14 mouse cellular contexts compared by ENCODE assay signal in the genomic region with DNA sequence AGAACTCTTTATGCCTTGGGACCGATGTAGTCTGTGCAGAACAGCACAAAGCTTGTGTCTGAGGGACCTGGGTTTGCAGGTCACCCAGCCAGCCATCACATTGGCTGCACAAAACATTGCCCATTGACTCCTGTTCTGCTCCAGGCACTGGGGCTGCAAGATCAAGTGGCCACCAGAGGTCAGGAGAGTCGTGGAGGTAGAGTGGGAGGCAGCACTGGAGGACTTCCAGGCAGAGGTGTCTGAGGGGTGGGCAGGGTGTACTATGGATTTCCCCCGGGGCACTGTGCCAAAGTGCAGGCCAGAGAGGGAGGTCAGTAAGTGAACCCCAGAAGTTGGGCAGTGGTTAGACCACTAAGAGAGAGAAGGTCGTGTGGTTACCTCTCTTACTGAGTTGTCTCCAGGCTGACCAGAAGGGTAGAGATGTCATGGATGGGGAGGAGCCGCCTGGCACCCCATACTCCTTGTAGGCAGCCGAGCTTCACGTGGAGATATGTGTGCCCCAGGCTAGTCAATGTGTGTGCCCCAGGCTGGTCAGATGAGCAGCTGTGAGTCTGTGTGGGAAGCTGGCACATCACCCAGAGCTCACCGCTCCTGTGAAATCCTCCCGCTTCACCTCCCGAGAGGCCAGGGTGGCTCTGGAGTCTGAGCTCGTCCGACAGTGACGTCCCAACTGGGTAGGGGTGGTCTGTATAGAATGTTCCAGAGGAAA. TPM values are rescaled to one million over a fixed set of nuclear protein-coding genes. Genes with fewer than 3 reads are reported as not detected.
DNase-seq lines count a peak whose midpoint lies in the region; TF ChIP-seq lines count a peak whose summit lies in the region.
"Had no signal": no experiment of that assay in that cellular context is flagged by ENCODE, and none has a peak within 500 bp of the region (broad histone marks: within the 10 kb centered on the region; RNA-seq: fewer than 3 reads in every experiment).

No protein-coding gene starts in this region.

- H3K27ac ChIP-seq in kidney, adult 2 months (ENCODE audit: insufficient read depth, low read depth, low read length), result no peak overlapping the region
- H3K27ac ChIP-seq in thymus, adult 2 months (ENCODE audit: control insufficient read depth, insufficient read depth, low read length), result no peak overlapping the region
- H3K27ac ChIP-seq in cerebellum, adult 2 months (ENCODE audit: insufficient read depth, low read length), result peak overlapping the region; percentile 99
- H3K27ac ChIP-seq: forebrain, embryonic 10.5 days; hindbrain, embryonic 12.5 days; limb, embryonic 12.5 days; midbrain, embryonic 10.5 days; neural tube, embryonic 15.5 days had no signal

- H3K4me3 ChIP-seq in kidney, adult 2 months (ENCODE audit: insufficient read depth, low read depth, low read length), result no peak overlapping the region
- H3K4me3 ChIP-seq in thymus, adult 2 months (ENCODE audit: control insufficient read depth, insufficient read depth, low read length), result no peak overlapping the region
- peak overlapping the region; percentile 5 for H3K4me3 ChIP-seq in cerebellum, adult 2 months (replicated peaks; ENCODE audit: insufficient read depth, low read depth, low read length)
- H3K4me3 ChIP-seq: forebrain, embryonic 10.5 days; hindbrain, embryonic 12.5 days; limb, embryonic 12.5 days; midbrain, embryonic 10.5 days; neural tube, embryonic 15.5 days had no signal

- TF ChIP-seq CTCF in kidney, adult 2 months (conservative IDR thresholded peaks at IDR 0.05; ENCODE audit: insufficient read depth, insufficient read length, low read depth, low read length), result peak; percentile 60
- TF ChIP-seq CTCF in thymus, adult 2 months (IDR thresholded peaks at IDR 0.05; ENCODE audit: borderline replicate concordance, control insufficient read depth, extremely low read depth, insufficient read depth, low read length, poor library complexity), result no peak
- TF ChIP-seq CTCF in cerebellum, adult 2 months (IDR thresholded peaks at IDR 0.05; ENCODE audit: borderline replicate concordance, insufficient read depth, low read depth, low read length), result peak; percentile 54

- H3K27me3 ChIP-seq in kidney, adult 2 months (replicated peaks; ENCODE audit: control insufficient read depth, insufficient read depth, low read length), result no peaks in the 10 kb centered on the region
- no peaks in the 10 kb centered on the region for H3K27me3 ChIP-seq in thymus, adult 2 months (ENCODE audit: control insufficient read depth, insufficient read depth, low read length)
- H3K27me3 ChIP-seq in cerebellum, adult 2 months (ENCODE audit: control insufficient read depth, insufficient read depth, low read length), result no peaks in the 10 kb centered on the region
- H3K27me3 ChIP-seq: hindbrain, embryonic 12.5 days; limb, embryonic 12.5 days; neural tube, embryonic 15.5 days had no signal

- 70% methylated on average over 13 of the region's 13 CpGs for WGBS in kidney, adult 2 months
- WGBS in thymus, adult 2 months, result 85% methylated on average over 13 of the region's 13 CpGs
- 27% methylated on average over 13 of the region's 13 CpGs for WGBS in cerebellum, adult 2 months

- no peaks in the 10 kb centered on the region for H3K36me3 ChIP-seq in kidney, adult 2 months (ENCODE audit: control insufficient read depth, insufficient read depth, low read length)
- H3K36me3 ChIP-seq in thymus, adult 2 months (ENCODE audit: control insufficient read depth, insufficient read depth, low read length), result no peaks in the 10 kb centered on the region

- peak; percentile 11 for DNase-seq in kidney, adult 2 months
- DNase-seq in kidney, adult 8-10 months, result no peak
- DNase-seq in thymus, postnatal 4 days, result peak; percentile 28
- DNase-seq in thymus, adult 2 months, result no peak
- DNase-seq in cerebellum, adult 2 months, result peak; percentile 55 to 63
- DNase-seq in testis, postnatal 10 days (ENCODE audit: low spot score), result peak; percentile 57
- DNase-seq in spleen, postnatal 10 days (ENCODE audit: low spot score in 2 of 2), result no peak
- no peak for DNase-seq in thymus, postnatal 36 days
- DNase-seq: spleen, adult 18-20 months had no signal

- H3K4me1 ChIP-seq in kidney, adult 2 months (ENCODE audit: control insufficient read depth, insufficient read depth, low read length), result no peaks in the 10 kb centered on the region
- H3K4me1 ChIP-seq in thymus, adult 2 months (replicated peaks; ENCODE audit: control insufficient read depth, insufficient read depth, low read length), result no peaks in the 10 kb centered on the region
- peaks cover 37% of the 10 kb centered on the region for H3K4me1 ChIP-seq in cerebellum, adult 2 months (ENCODE audit: control insufficient read depth, insufficient read depth, low read length)
- H3K4me1 ChIP-seq: forebrain, embryonic 10.5 days; hindbrain, embryonic 12.5 days; limb, embryonic 12.5 days; midbrain, embryonic 10.5 days; neural tube, embryonic 15.5 days had no signal

- TF ChIP-seq POLR2A in kidney, adult 2 months (IDR thresholded peaks at IDR 0.05; ENCODE audit: low read depth, low read length), result no peak
- no peak for TF ChIP-seq POLR2A in thymus, adult 2 months (IDR thresholded peaks at IDR 0.05; ENCODE audit: control insufficient read depth, extremely low read depth, insufficient read depth, low read length, poor library complexity)
- TF ChIP-seq POLR2A in cerebellum, adult 2 months (IDR thresholded peaks at IDR 0.05; ENCODE audit: borderline replicate concordance, insufficient read depth, low read length), result no peak

RNA-seq across cellular contexts. Expression of gene F7, which starts 37.0 kb away (rescaled TPM):
- polyA plus RNA-seq in kidney, adult 2 months (2012; rRNA removed), result 0.19 and 0.39 TPM in 2 replicates
- 0.22 and 0.52 TPM in 2 replicates for polyA plus RNA-seq in thymus, adult 2 months (2012; rRNA removed)
- 0.05 and 0.06 TPM in 2 replicates for polyA plus RNA-seq in cerebellum, adult 2 months (2012; rRNA removed)
- polyA plus RNA-seq: hindbrain, embryonic 12.5 days; limb, embryonic 12.5 days; neural tube, embryonic 15.5 days had no signal

RNA-seq across cellular contexts. Expression of gene F10, which starts 48.2 kb away (rescaled TPM):
- 0.79 and 0.91 TPM in 2 replicates for polyA plus RNA-seq in kidney, adult 2 months (2012; rRNA removed)
- polyA plus RNA-seq in thymus, adult 2 months (2012; rRNA removed), result 1.3 and 1.8 TPM in 2 replicates
- not detected in 2 replicates for polyA plus RNA-seq in cerebellum, adult 2 months (2012; rRNA removed)

Comparison
In these comparisons a context has a peak if more than half of its experiments do, and no peak if none do; other contexts are left out.
1. DNase-seq: peak in kidney, adult 2 months (single experiment), thymus, postnatal 4 days (single experiment), cerebellum, adult 2 months (2 of 2) and testis, postnatal 10 days (single experiment); none in kidney, adult 8-10 months (0 of 2), thymus, adult 2 months (single experiment), spleen, postnatal 10 days (0 of 2) and thymus, postnatal 36 days (0 of 2).